Mouse (Mus musculus): Measurements from ENCODE around the gene Eid1. TPM values are rescaled to one million over a fixed set of nuclear protein-coding genes. Genes with fewer than 3 reads are reported as not detected.

The Eid1 gene
- polyA plus RNA-seq, 1 experiment: 12.7 TPM

GRCm38 (mm10) chr2:125684559-125685440 is 11.9 kb downstream of the Eid1 start:
- no peak for DNase-seq (ENCODE audit: low read depth in 1 of 2, low spot score in 2 of 2)
- Histone ChIP-seq H3K27me3 (ENCODE audit: control insufficient read depth, insufficient read depth, low read length) (no peaks in the 10 kb centered on the region), H3K4me1 (ENCODE audit: control insufficient read depth, insufficient read depth, insufficient read length) (no peaks in the 10 kb centered on the region), H3K4me3 (ENCODE audit: extremely low read depth, insufficient read depth, insufficient read length) (no peak overlapping the region), H3K27ac (ENCODE audit: insufficient read depth, low read length) (no peak overlapping the region), H3K36me3 (ENCODE audit: control insufficient read depth, insufficient read depth, low read length) (no peaks in the 10 kb centered on the region)
- WGBS: 79% methylated on average over 10 of the region's 10 CpGs
- no peak for TF ChIP-seq CTCF (IDR thresholded peaks at IDR 0.05; ENCODE audit: extremely low read depth, insufficient read depth, insufficient read length, insufficient replicate concordance)
- TF ChIP-seq POLR2A (IDR thresholded peaks at IDR 0.05; ENCODE audit: low read depth, low read length): no peak

GRCm38 (mm10) chr2:125685441-125686150 is 12.7 kb downstream of the Eid1 start:
- no peaks in the 10 kb centered on the region for H3K27me3 ChIP-seq (ENCODE audit: control insufficient read depth, insufficient read depth, low read length)
- 87% methylated on average over 9 of the region's 9 CpGs for WGBS
- H3K4me1 ChIP-seq (ENCODE audit: control insufficient read depth, insufficient read depth, insufficient read length): no peaks in the 10 kb centered on the region
- no peak overlapping the region for H3K27ac ChIP-seq (ENCODE audit: insufficient read depth, low read length)
- no peaks in the 10 kb centered on the region for H3K36me3 ChIP-seq (ENCODE audit: control insufficient read depth, insufficient read depth, low read length)
- DNase-seq (ENCODE audit: low read depth in 1 of 2, low spot score in 2 of 2): no peak
- no peak overlapping the region for H3K4me3 ChIP-seq (ENCODE audit: extremely low read depth, insufficient read depth, insufficient read length)
- TF ChIP-seq POLR2A (IDR thresholded peaks at IDR 0.05; ENCODE audit: low read depth, low read length): no peak
- TF ChIP-seq CTCF (IDR thresholded peaks at IDR 0.05; ENCODE audit: extremely low read depth, insufficient read depth, insufficient read length, insufficient replicate concordance): no peak

GRCm38 (mm10) chr2:125692010-125692409 is 19.1 kb downstream of the Eid1 start:
- H3K4me3 ChIP-seq (ENCODE audit: extremely low read depth, insufficient read depth, insufficient read length): no peak overlapping the region
- H3K27me3 ChIP-seq (ENCODE audit: control insufficient read depth, insufficient read depth, low read length): no peaks in the 10 kb centered on the region
- WGBS: 20% methylated on average over 2 of the region's 2 CpGs
- H3K36me3 ChIP-seq (ENCODE audit: control insufficient read depth, insufficient read depth, low read length): no peaks in the 10 kb centered on the region
- no peak for DNase-seq (ENCODE audit: low read depth in 1 of 2, low spot score in 2 of 2)
- TF ChIP-seq POLR2A (IDR thresholded peaks at IDR 0.05; ENCODE audit: low read depth, low read length) (no peak), CTCF (IDR thresholded peaks at IDR 0.05; ENCODE audit: extremely low read depth, insufficient read depth, insufficient read length, insufficient replicate concordance) (no peak)
- H3K27ac ChIP-seq (ENCODE audit: insufficient read depth, low read length): no peak overlapping the region
- no peaks in the 10 kb centered on the region for H3K4me1 ChIP-seq (ENCODE audit: control insufficient read depth, insufficient read depth, insufficient read length)

- TF ChIP-seq CTCF (IDR thresholded peaks at IDR 0.05; ENCODE audit: extremely low read depth, insufficient read depth, insufficient read length, insufficient replicate concordance): no peak
- Histone ChIP-seq H3K4me3 (ENCODE audit: extremely low read depth, insufficient read depth, insufficient read length) (no peak overlapping the region), H3K27ac (ENCODE audit: insufficient read depth, low read length) (no peak overlapping the region), H3K27me3 (ENCODE audit: control insufficient read depth, insufficient read depth, low read length) (no peaks in the 10 kb centered on the region), H3K4me1 (ENCODE audit: control insufficient read depth, insufficient read depth, insufficient read length) (no peaks in the 10 kb centered on the region), H3K36me3 (ENCODE audit: control insufficient read depth, insufficient read depth, low read length) (no peaks in the 10 kb centered on the region)
- DNase-seq (ENCODE audit: low read depth in 1 of 2, low spot score in 2 of 2): no peak
- 82% methylated on average over 2 of the region's 2 CpGs for WGBS
Measured at GRCm38 (mm10) chr2:125694798-125695197, 21.9 kb downstream of the Eid1 start.

GRCm38 (mm10) chr2:125696219-125696618 is 23.3 kb downstream of the Eid1 start:
- Histone ChIP-seq H3K4me3 (ENCODE audit: extremely low read depth, insufficient read depth, insufficient read length) (no peak overlapping the region), H3K27ac (ENCODE audit: insufficient read depth, low read length) (no peak overlapping the region), H3K36me3 (ENCODE audit: control insufficient read depth, insufficient read depth, low read length) (no peaks in the 10 kb centered on the region), H3K27me3 (ENCODE audit: control insufficient read depth, insufficient read depth, low read length) (no peaks in the 10 kb centered on the region), H3K4me1 (ENCODE audit: control insufficient read depth, insufficient read depth, insufficient read length) (no peaks in the 10 kb centered on the region)
- no peak for TF ChIP-seq CTCF (IDR thresholded peaks at IDR 0.05; ENCODE audit: extremely low read depth, insufficient read depth, insufficient read length, insufficient replicate concordance)
- no peak for TF ChIP-seq POLR2A (IDR thresholded peaks at IDR 0.05; ENCODE audit: low read depth, low read length)
- WGBS: 84% methylated on average over 2 of the region's 2 CpGs
- no peak for DNase-seq (ENCODE audit: low read depth in 1 of 2, low spot score in 2 of 2)

- Histone ChIP-seq H3K27ac (ENCODE audit: insufficient read depth, low read length) (no peak overlapping the region), H3K4me3 (ENCODE audit: extremely low read depth, insufficient read depth, insufficient read length) (no peak overlapping the region), H3K36me3 (ENCODE audit: control insufficient read depth, insufficient read depth, low read length) (no peaks in the 10 kb centered on the region), H3K4me1 (ENCODE audit: control insufficient read depth, insufficient read depth, insufficient read length) (no peaks in the 10 kb centered on the region), H3K27me3 (ENCODE audit: control insufficient read depth, insufficient read depth, low read length) (no peaks in the 10 kb centered on the region)
- TF ChIP-seq CTCF (IDR thresholded peaks at IDR 0.05; ENCODE audit: extremely low read depth, insufficient read depth, insufficient read length, insufficient replicate concordance) (no peak), POLR2A (IDR thresholded peaks at IDR 0.05; ENCODE audit: low read depth, low read length) (no peak)
- WGBS: 76% methylated on average over 2 of the region's 2 CpGs
- no peak for DNase-seq (ENCODE audit: low read depth in 1 of 2, low spot score in 2 of 2)
Measured at GRCm38 (mm10) chr2:125701606-125702005, 28.7 kb downstream of the Eid1 start.

GRCm38 (mm10) chr2:125702851-125703250 is 30.0 kb downstream of the Eid1 start:
- Histone ChIP-seq H3K36me3 (ENCODE audit: control insufficient read depth, insufficient read depth, low read length) (no peaks in the 10 kb centered on the region), H3K27me3 (ENCODE audit: control insufficient read depth, insufficient read depth, low read length) (no peaks in the 10 kb centered on the region), H3K27ac (ENCODE audit: insufficient read depth, low read length) (no peak overlapping the region), H3K4me1 (ENCODE audit: control insufficient read depth, insufficient read depth, insufficient read length) (no peaks in the 10 kb centered on the region), H3K4me3 (ENCODE audit: extremely low read depth, insufficient read depth, insufficient read length) (no peak overlapping the region)
- 91% methylated on average over 2 of the region's 2 CpGs for WGBS
- DNase-seq (ENCODE audit: low read depth in 1 of 2, low spot score in 2 of 2): no peak
- TF ChIP-seq CTCF (IDR thresholded peaks at IDR 0.05; ENCODE audit: extremely low read depth, insufficient read depth, insufficient read length, insufficient replicate concordance): no peak
- no peak for TF ChIP-seq POLR2A (IDR thresholded peaks at IDR 0.05; ENCODE audit: low read depth, low read length)

All from spleen, adult 2 months (tissue).